Mouse (Mus musculus): ENCODE measurements around the gene Rfx7. TPM values are rescaled to one million over a fixed set of nuclear protein-coding genes. Genes with fewer than 3 reads are reported as not detected.
"Not testable (repeated sequence)": the region's sequence is repeated elsewhere in the genome, so short reads cannot be mapped to it uniquely, and the experiment has no call there.

Gene Rfx7
- polyA plus RNA-seq, 1 experiment from 2014 or later = 17.9 TPM

GRCm38 (mm10) chr9:72639843-72640621 is 108.0 kb downstream of the Rfx7 start:
- under 1% methylated on average over 27 of the region's 27 CpGs for WGBS
- Histone ChIP-seq H3K27me3 (replicated peaks; ENCODE audit: control insufficient read depth, insufficient read depth, low read length) (no peaks in the 10 kb centered on the region), H3K27ac (ENCODE audit: low read depth, low read length) (peak overlapping the region; percentile 98), H3K9ac (ENCODE audit: low read length) (peak overlapping the region; percentile 65), H3K9me3 (replicated peaks; ENCODE audit: control insufficient read depth, low read length) (no peaks in the 10 kb centered on the region), H3K4me2 (ENCODE audit: low read length) (peak overlapping the region; percentile 59), H3K36me3 (ENCODE audit: control insufficient read depth, insufficient read depth, low read length) (no peaks in the 10 kb centered on the region), H3K4me1 (ENCODE audit: control insufficient read depth, insufficient read depth, low read length) (peaks cover 26% of the 10 kb centered on the region), H3K4me3 (ENCODE audit: low read depth, low read length) (peak overlapping the region; percentile 28)
- DNase-seq (ENCODE audit: low spot score) = peak; percentile 92
- ATAC-seq = peak; percentile 94

DNA sequence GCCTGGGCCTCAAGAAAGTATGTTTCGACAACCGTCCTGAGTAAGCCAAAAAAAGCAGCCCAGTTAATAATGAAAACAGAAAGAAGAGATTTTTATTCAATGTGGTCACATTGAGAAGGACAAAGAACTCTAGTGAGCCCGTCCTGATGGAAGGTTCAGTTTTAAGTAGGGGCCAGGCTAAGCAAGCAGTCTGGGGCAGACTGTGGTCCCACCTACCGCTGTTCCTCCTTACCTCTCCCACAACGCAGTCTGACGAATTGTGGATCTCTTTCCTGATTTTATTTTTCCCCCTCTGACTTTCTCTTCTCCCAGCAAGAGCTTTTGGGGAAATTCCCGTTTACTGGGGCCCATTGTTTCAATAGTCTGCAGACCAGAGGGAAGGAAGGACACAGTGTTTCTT is 108.6 kb downstream of the Rfx7 start:
- ATAC-seq = no peak
- no peak for DNase-seq (ENCODE audit: low spot score)
- H3K4me1 ChIP-seq (ENCODE audit: control insufficient read depth, insufficient read depth, low read length) = peaks cover 26% of the 10 kb centered on the region
- H3K4me3 ChIP-seq (ENCODE audit: low read depth, low read length) = no peak overlapping the region
- H3K27ac ChIP-seq (ENCODE audit: low read depth, low read length) = peak overlapping the region; percentile 98
- H3K9me3 ChIP-seq (replicated peaks; ENCODE audit: control insufficient read depth, low read length) = no peaks in the 10 kb centered on the region
- peak overlapping the region; percentile 59 for H3K4me2 ChIP-seq (ENCODE audit: low read length)
- no peaks in the 10 kb centered on the region for H3K27me3 ChIP-seq (replicated peaks; ENCODE audit: control insufficient read depth, insufficient read depth, low read length)
- H3K9ac ChIP-seq (ENCODE audit: low read length) = peak overlapping the region; percentile 65
- H3K36me3 ChIP-seq (ENCODE audit: control insufficient read depth, insufficient read depth, low read length) = no peaks in the 10 kb centered on the region
- WGBS = 3% methylated on average over 7 of the region's 7 CpGs

- DNase-seq (ENCODE audit: low spot score) = no peak
- Histone ChIP-seq H3K9me3 (replicated peaks; ENCODE audit: control insufficient read depth, low read length) (no peaks in the 10 kb centered on the region), H3K27ac (ENCODE audit: low read depth, low read length) (peak overlapping the region; percentile 98), H3K9ac (ENCODE audit: low read length) (no peak overlapping the region), H3K4me3 (ENCODE audit: low read depth, low read length) (no peak overlapping the region), H3K4me2 (ENCODE audit: low read length) (no peak overlapping the region), H3K4me1 (ENCODE audit: control insufficient read depth, insufficient read depth, low read length) (peaks cover 26% of the 10 kb centered on the region), H3K27me3 (replicated peaks; ENCODE audit: control insufficient read depth, insufficient read depth, low read length) (no peaks in the 10 kb centered on the region), H3K36me3 (ENCODE audit: control insufficient read depth, insufficient read depth, low read length) (no peaks in the 10 kb centered on the region)
- ATAC-seq = no peak
- 52% methylated on average over 6 of the region's 6 CpGs for WGBS
Measured at GRCm38 (mm10) chr9:72641093-72641680, 109.1 kb downstream of the Rfx7 start.

DNA sequence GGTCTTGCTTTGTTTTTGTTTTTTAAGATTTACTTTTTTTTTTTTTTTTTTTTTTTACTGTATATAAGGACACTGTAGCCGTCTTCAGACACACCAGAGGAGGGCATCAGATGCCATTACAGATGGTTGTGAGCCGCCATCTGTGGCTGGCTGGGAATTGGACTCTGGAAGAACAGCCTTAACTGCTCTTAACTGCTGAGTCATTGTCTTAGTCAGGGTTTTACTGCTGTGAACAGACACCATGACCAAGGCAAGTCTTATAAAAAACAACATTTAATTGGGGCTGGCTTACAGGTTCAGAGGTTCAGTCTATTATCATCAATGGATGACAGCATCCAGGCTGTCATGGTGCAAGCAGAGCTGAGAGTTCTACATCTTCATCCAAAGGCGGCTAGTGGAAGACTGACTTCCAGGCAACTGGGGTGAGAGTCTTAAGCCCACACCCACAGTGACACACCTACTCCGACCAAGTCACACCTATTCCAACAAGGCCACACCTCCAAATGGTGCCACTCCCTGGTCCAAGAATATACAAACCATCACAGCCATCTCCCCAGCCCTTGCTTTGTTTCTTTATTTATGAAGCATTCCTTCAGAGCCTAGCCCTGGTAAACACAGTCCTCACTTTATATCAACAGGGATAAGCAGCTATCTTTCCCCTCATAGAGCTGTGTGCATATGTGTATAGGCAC is 110.9 kb downstream of the Rfx7 start:
- not testable (repeated sequence) for DNase-seq (ENCODE audit: low spot score); H3K36me3 ChIP-seq (ENCODE audit: control insufficient read depth, insufficient read depth, low read length); H3K4me2 ChIP-seq (ENCODE audit: low read length); H3K4me3 ChIP-seq (ENCODE audit: low read depth, low read length); H3K9ac ChIP-seq (ENCODE audit: low read length); H3K9me3 ChIP-seq (replicated peaks; ENCODE audit: control insufficient read depth, low read length); ATAC-seq; H3K27me3 ChIP-seq (replicated peaks; ENCODE audit: control insufficient read depth, insufficient read depth, low read length); H3K27ac ChIP-seq (ENCODE audit: low read depth, low read length)
- WGBS = 92% methylated on average over 4 of the region's 4 CpGs
- peaks cover 26% of the 10 kb centered on the region for H3K4me1 ChIP-seq (ENCODE audit: control insufficient read depth, insufficient read depth, low read length)

DNA sequence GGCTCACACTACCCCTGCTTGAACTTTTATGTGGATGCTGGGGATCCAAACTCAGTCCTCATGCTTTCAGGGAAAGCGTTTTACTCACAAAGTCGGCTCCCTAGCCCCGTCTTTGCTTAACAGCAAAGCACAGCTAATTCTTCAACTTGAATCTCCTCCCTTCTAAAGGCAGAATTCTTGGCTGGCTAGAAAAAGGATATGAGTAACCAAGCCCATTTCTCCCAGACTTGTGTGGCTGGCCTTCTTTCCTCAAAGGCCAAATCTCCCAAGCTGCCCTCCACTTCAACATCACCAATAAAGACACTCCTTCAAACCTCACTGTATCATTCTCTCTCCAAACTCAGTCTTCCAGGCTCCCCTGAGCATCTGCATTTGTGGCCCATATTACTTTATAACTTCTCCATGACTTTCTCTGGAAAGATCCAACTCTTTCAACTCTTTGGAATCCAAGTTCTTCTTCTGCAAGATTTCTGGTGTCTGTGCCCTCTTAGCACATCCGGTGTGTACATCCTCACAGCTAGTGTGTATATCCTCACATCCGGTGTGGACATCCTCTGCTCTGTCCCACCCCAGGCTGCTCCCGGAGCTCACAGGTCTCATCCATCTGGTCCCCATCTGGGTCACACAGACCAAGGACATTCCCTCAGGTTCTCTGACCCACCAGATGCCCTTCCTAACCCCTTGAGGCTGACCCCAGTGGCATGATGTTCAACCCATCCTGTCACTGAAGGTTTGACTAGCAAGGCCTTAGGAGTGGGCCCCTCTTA is 111.8 kb downstream of the Rfx7 start:
- 89% methylated on average over 6 of the region's 6 CpGs for WGBS
- Histone ChIP-seq H3K4me2 (ENCODE audit: low read length) (no peak overlapping the region), H3K9me3 (replicated peaks; ENCODE audit: control insufficient read depth, low read length) (no peaks in the 10 kb centered on the region), H3K27me3 (replicated peaks; ENCODE audit: control insufficient read depth, insufficient read depth, low read length) (no peaks in the 10 kb centered on the region), H3K27ac (ENCODE audit: low read depth, low read length) (peak overlapping the region; percentile 52; the same call in 1 of the 2 replicates), H3K9ac (ENCODE audit: low read length) (no peak overlapping the region), H3K4me1 (ENCODE audit: control insufficient read depth, insufficient read depth, low read length) (peaks cover 26% of the 10 kb centered on the region), H3K4me3 (ENCODE audit: low read depth, low read length) (no peak overlapping the region), H3K36me3 (ENCODE audit: control insufficient read depth, insufficient read depth, low read length) (no peaks in the 10 kb centered on the region)
- DNase-seq (ENCODE audit: low spot score) (no peak), ATAC-seq (no peak)

- Histone ChIP-seq H3K4me3 (ENCODE audit: low read depth, low read length) (no peak overlapping the region), H3K4me2 (ENCODE audit: low read length) (no peak overlapping the region), H3K9ac (ENCODE audit: low read length) (no peak overlapping the region), H3K9me3 (replicated peaks; ENCODE audit: control insufficient read depth, low read length) (no peaks in the 10 kb centered on the region), H3K4me1 (ENCODE audit: control insufficient read depth, insufficient read depth, low read length) (peaks cover 23% of the 10 kb centered on the region), H3K36me3 (ENCODE audit: control insufficient read depth, insufficient read depth, low read length) (no peaks in the 10 kb centered on the region), H3K27me3 (replicated peaks; ENCODE audit: control insufficient read depth, insufficient read depth, low read length) (no peaks in the 10 kb centered on the region), H3K27ac (ENCODE audit: low read depth, low read length) (peak overlapping the region; percentile 52; the same call in 1 of the 2 replicates)
- WGBS = 17% methylated on average over 6 of the region's 6 CpGs
- no peak for ATAC-seq
- DNase-seq (ENCODE audit: low spot score) = peak; percentile 76
Measured at GRCm38 (mm10) chr9:72644418-72645110, 112.5 kb downstream of the Rfx7 start.

GRCm38 (mm10) chr9:72649781-72650180 is 117.7 kb downstream of the Rfx7 start:
- H3K27ac ChIP-seq (ENCODE audit: low read depth, low read length) = no peak overlapping the region
- no peaks in the 10 kb centered on the region for H3K9me3 ChIP-seq (replicated peaks; ENCODE audit: control insufficient read depth, low read length)
- H3K27me3 ChIP-seq (replicated peaks; ENCODE audit: control insufficient read depth, insufficient read depth, low read length) = no peaks in the 10 kb centered on the region
- no peak overlapping the region for H3K9ac ChIP-seq (ENCODE audit: low read length)
- no peaks in the 10 kb centered on the region for H3K36me3 ChIP-seq (ENCODE audit: control insufficient read depth, insufficient read depth, low read length)
- peaks cover 6% of the 10 kb centered on the region; the same call in 1 of the 2 replicates for H3K4me1 ChIP-seq (ENCODE audit: control insufficient read depth, insufficient read depth, low read length)
- no peak for DNase-seq (ENCODE audit: low spot score)
- H3K4me2 ChIP-seq (ENCODE audit: low read length) = no peak overlapping the region
- ATAC-seq = no peak
- 74% methylated on average over 2 of the region's 2 CpGs for WGBS
- H3K4me3 ChIP-seq (ENCODE audit: low read depth, low read length) = no peak overlapping the region

DNA sequence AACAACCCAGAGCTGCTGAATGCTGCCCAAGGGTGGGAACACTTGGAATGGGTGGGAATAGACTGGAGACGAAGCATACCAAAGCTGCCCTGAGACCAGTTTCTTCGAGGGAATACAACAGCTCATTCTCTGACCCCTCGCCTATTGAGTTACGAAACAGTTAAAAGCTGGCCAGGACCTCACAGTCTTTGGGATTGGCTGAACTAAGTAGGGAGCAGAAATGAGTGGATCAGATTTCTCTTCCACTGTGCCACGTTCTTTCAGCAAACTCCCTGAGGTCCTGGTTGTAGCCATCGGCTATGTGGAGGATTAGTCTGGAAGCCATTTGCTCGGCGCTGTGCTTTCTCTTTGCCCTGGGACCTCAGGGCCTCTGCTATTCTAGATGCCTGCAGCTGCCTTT is 120.9 kb downstream of the Rfx7 start:
- DNase-seq (ENCODE audit: low spot score) (peak; percentile 53), ATAC-seq (peak; percentile 67)
- Histone ChIP-seq H3K4me1 (ENCODE audit: control insufficient read depth, insufficient read depth, low read length) (peaks cover 6% of the 10 kb centered on the region; the same call in 1 of the 2 replicates), H3K27ac (ENCODE audit: low read depth, low read length) (peak overlapping the region; percentile 55; the same call in 1 of the 2 replicates), H3K9ac (ENCODE audit: low read length) (no peak overlapping the region), H3K4me2 (ENCODE audit: low read length) (no peak overlapping the region), H3K9me3 (replicated peaks; ENCODE audit: control insufficient read depth, low read length) (no peaks in the 10 kb centered on the region), H3K27me3 (replicated peaks; ENCODE audit: control insufficient read depth, insufficient read depth, low read length) (no peaks in the 10 kb centered on the region), H3K36me3 (ENCODE audit: control insufficient read depth, insufficient read depth, low read length) (no peaks in the 10 kb centered on the region), H3K4me3 (ENCODE audit: low read depth, low read length) (no peak overlapping the region)
- 7% methylated on average over 8 of the region's 8 CpGs for WGBS
